Mouse (Mus musculus) heart, embryonic 15.5 days (tissue): Measurements from ENCODE around the gene Tmem243. TPM values are rescaled to one million over a fixed set of nuclear protein-coding genes. Genes with fewer than 3 reads are reported as not detected.

Source experiments
- ATAC-seq: fragments of 200-750 bp; cut with Nextera tagmentation; replicated peaks from 2 replicates; pipeline ENCODE4 v1.8.0; 2017; ENCODE audit warnings: low read depth, moderate TSS enrichment; ENCODE audit not compliant: insufficient number of reproducible peaks, insufficient read depth, low FRiP score
- H3K27ac ChIP-seq: fragments of 300-500 bp; sonication (generic); 2 replicates; pipeline ENCODE4 v1.5.1; 2015; ENCODE audit warnings: mild to moderate bottlenecking, inconsistent platforms
- H3K27me3 ChIP-seq: fragments of 300-500 bp; sonication (generic); 2 replicates; pipeline ENCODE4 v1.6.1; 2015; ENCODE audit warnings: inconsistent platforms
- H3K36me3 ChIP-seq: fragments of 300-500 bp; sonication (generic); 2 replicates; pipeline ENCODE4 v1.6.1; 2015; ENCODE audit warnings: mild to moderate bottlenecking, inconsistent platforms
- H3K4me1 ChIP-seq: fragments of 300-500 bp; sonication (generic); replicated peaks from 2 replicates; pipeline ENCODE4 v1.6.1; 2015; ENCODE audit warnings: inconsistent platforms
- H3K4me2 ChIP-seq: fragments of 300-500 bp; sonication (generic); 2 replicates; pipeline ENCODE4 v1.6.1; 2015; ENCODE audit warnings: inconsistent platforms, mild to moderate bottlenecking, moderate library complexity
- H3K4me3 ChIP-seq: fragments of 300-500 bp; sonication (generic); 2 replicates; pipeline ENCODE4 v1.5.1; 2015; ENCODE audit warnings: mild to moderate bottlenecking, inconsistent platforms
- H3K9ac ChIP-seq: fragments of 300-500 bp; sonication (generic); 2 replicates; pipeline ENCODE4 v1.6.1; 2015; ENCODE audit warnings: mild to moderate bottlenecking, inconsistent platforms
- H3K9me3 ChIP-seq: fragments of 300-500 bp; sonication (generic); replicated peaks from 2 replicates; pipeline ENCODE4 v1.6.1; 2016; ENCODE audit warnings: inconsistent platforms
- WGBS: fragments of 180-500 bp; shearing (Covaris S2); methylation state at CpG from one replicate; pipeline ENCODE4 v1.1.7; 2015; ENCODE audit warnings: mixed read lengths; 5-methylcytosine and 5-hydroxymethylcytosine counted together
- polyA plus RNA-seq: library from polyadenylated mRNA; unstranded; fragments of >200 nt; fragmentation: Nextera tagmentation; extraction: Ambion mirVana; gene quantifications from 2 replicates; pipeline ENCODE4 v1.2.1, GENCODE M21; 2015

Tmem243 gene
- 10.3 and 11.2 TPM in 2 replicates for polyA plus RNA-seq

GRCm38 (mm10) chr5:9100207-9100848, at the start of gene Tmem243:
Gene Tmem243, plus strand, starts transcription at chr5:9100668.
- H3K9me3 ChIP-seq: no peaks in the 10 kb centered on the region
- WGBS: 1% methylated on average over 58 of the region's 59 CpGs
- H3K27ac ChIP-seq: peak within 1 kb of the TSS; percentile 50

DNA sequence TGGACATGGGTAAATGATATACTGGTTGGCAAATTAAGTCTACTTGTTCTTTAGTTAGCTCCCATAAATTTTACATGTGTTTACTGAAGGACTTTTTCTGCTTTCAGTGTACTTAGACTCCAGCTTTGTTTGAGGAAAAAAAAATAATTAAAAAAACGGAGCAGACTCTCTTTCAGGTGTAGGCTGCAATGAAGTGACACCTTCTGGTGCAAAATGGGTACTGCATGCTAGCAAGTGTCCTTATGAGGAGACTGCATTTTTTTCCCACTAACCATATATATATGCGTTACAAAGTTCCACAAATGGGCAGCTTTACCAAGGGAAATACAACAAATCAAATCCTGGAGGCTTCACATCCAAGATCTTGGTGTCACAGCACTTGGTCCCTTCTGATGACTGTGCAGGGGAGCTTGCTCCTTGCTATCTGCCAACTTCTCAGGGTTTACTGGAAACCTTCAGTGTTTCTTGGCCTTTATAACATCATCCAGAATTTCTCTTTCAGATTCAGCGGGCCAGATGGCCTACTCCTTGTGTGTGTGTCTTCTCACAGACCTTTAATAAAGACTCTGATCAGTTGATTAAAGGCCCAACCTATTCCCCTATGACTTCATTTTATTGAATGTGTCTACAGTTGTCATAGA, 44.3 kb upstream of the Tmem243 start:
- ATAC-seq: no peak
- no peaks in the 10 kb centered on the region for H3K36me3 ChIP-seq
- H3K27ac ChIP-seq: no peak overlapping the region
- no peak overlapping the region for H3K4me2 ChIP-seq
- H3K9ac ChIP-seq: no peak overlapping the region
- no peaks in the 10 kb centered on the region for H3K27me3 ChIP-seq
- no peaks in the 10 kb centered on the region for H3K4me1 ChIP-seq
- H3K9me3 ChIP-seq: no peaks in the 10 kb centered on the region
- H3K4me3 ChIP-seq: no peak overlapping the region
- 17% methylated on average over 3 of the region's 3 CpGs for WGBS

More at GRCm38 (mm10) chr5:9100207-9100848, at the start of gene Tmem243:
- H3K9ac ChIP-seq: peak within 1 kb of the TSS; percentile 74
- H3K4me1 ChIP-seq: peaks cover 9% of the 10 kb centered on the region
- peak within 1 kb of the TSS; percentile 77 for H3K4me2 ChIP-seq
- H3K27me3 ChIP-seq: peaks cover 20% of the 10 kb centered on the region
- peak within 1 kb of the TSS; percentile 84 for H3K4me3 ChIP-seq
- ATAC-seq: peak; percentile 96
- H3K36me3 ChIP-seq: no peaks in the 10 kb centered on the region

- Histone ChIP-seq H3K4me1 (no peaks in the 10 kb centered on the region), H3K4me3 (no peak overlapping the region), H3K4me2 (no peak overlapping the region), H3K9me3 (no peaks in the 10 kb centered on the region), H3K9ac (no peak overlapping the region), H3K27me3 (no peaks in the 10 kb centered on the region), H3K27ac (no peak overlapping the region), H3K36me3 (no peaks in the 10 kb centered on the region)
- 75% methylated on average over 5 of the region's 5 CpGs for WGBS
- ATAC-seq: no peak
Measured at GRCm38 (mm10) chr5:9057277-9057879, 43.1 kb upstream of the Tmem243 start.

DNA sequence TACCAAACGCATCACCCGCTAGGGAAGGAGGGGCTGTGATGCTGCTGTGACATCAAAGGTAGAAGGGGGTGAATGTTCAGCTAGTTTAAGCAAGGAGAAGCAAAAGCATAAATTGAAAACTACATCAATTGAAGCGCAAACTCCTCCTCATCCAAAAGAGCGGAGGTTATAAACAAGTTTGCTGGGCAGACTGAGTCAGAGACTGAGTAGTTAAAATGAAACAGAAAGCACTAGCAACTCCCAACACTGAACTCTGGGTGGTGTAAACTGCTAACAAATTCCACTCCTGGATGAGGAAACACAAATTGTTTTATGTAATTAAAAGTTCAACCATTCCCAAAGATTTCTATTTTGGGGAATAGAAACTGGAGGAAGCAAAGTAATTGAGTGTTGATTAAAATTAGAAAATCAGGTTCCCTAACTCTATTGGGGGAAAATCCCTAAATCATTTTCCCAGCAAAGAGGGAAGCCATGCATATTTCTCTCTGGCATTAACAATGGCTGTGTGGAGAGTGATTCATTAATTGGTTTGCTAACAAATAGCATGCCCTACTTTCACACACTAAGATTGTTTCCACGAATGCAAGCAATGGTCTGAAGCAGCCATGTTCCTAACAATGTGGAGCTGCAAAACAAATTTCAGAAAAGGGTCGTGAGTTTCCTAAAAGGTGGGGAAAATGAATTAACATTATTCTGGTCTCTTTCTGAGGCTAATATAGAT, 41.0 kb upstream of the Tmem243 start:
- 70% methylated on average over 6 of the region's 6 CpGs for WGBS
- no peak overlapping the region for H3K27ac ChIP-seq
- no peaks in the 10 kb centered on the region for H3K36me3 ChIP-seq
- H3K4me1 ChIP-seq: no peaks in the 10 kb centered on the region
- no peak overlapping the region for H3K4me3 ChIP-seq
- H3K9me3 ChIP-seq: no peaks in the 10 kb centered on the region
- H3K4me2 ChIP-seq: no peak overlapping the region
- H3K27me3 ChIP-seq: no peaks in the 10 kb centered on the region
- no peak overlapping the region for H3K9ac ChIP-seq
- no peak for ATAC-seq

- ATAC-seq: no peak
- Histone ChIP-seq H3K4me2 (no peak overlapping the region), H3K4me1 (no peaks in the 10 kb centered on the region), H3K27me3 (no peaks in the 10 kb centered on the region), H3K4me3 (no peak overlapping the region), H3K27ac (no peak overlapping the region), H3K9me3 (no peaks in the 10 kb centered on the region), H3K36me3 (no peaks in the 10 kb centered on the region), H3K9ac (no peak overlapping the region)
- 78% methylated on average over 14 of the region's 14 CpGs for WGBS
Measured at GRCm38 (mm10) chr5:9060228-9060627, 40.2 kb upstream of the Tmem243 start.

DNA sequence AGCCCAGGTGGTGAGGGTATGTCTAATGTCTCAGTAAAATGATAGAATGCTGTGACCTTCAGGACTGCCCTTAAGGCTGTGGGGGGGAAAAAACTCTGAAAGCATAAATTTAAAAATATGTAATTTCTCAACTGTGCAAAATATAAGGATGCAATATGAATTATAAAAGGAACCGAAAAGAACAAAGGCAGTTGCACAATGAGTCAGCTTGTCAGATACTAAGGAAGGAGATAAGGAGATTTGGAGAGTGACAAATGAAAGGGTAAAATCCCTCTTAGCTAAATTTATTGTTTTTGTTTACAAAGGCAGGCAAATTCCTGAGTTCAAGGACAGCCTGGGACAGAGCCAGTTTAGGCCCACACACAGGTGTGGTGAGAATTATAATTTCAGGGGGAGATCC, 36.3 kb upstream of the Tmem243 start:
- Histone ChIP-seq H3K4me1 (no peaks in the 10 kb centered on the region), H3K27me3 (no peaks in the 10 kb centered on the region), H3K9ac (no peak overlapping the region), H3K36me3 (no peaks in the 10 kb centered on the region), H3K9me3 (no peaks in the 10 kb centered on the region), H3K4me2 (no peak overlapping the region), H3K4me3 (no peak overlapping the region), H3K27ac (no peak overlapping the region)
- 86% methylated on average over 1 of the region's 1 CpGs for WGBS
- ATAC-seq: no peak

DNA sequence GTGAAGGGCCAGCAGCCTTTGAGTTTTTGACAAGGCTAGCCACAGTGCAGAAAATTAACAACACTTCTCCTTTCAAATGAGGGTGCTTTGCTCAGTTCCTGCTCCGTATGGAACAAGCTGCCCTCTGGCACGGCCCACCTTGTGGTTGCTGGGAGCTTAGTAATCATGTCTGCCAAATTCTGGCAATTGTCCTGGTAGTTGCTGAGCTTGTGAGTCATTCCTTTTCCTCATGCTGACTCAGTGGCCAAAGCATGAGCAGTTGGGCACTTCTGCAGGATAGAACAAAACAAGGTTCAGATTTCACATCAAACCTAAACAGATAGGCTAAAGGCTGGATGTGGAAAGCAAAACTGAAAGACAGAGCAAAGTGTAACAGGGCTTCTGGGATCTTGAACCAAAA, 31.6 kb upstream of the Tmem243 start:
- Histone ChIP-seq H3K27me3 (no peaks in the 10 kb centered on the region), H3K36me3 (no peaks in the 10 kb centered on the region), H3K9me3 (no peaks in the 10 kb centered on the region), H3K27ac (no peak overlapping the region), H3K9ac (no peak overlapping the region), H3K4me2 (no peak overlapping the region), H3K4me1 (no peaks in the 10 kb centered on the region), H3K4me3 (no peak overlapping the region)
- ATAC-seq: no peak; the same call in 1 of the 2 replicates
- 42% methylated on average over 2 of the region's 2 CpGs for WGBS

DNA sequence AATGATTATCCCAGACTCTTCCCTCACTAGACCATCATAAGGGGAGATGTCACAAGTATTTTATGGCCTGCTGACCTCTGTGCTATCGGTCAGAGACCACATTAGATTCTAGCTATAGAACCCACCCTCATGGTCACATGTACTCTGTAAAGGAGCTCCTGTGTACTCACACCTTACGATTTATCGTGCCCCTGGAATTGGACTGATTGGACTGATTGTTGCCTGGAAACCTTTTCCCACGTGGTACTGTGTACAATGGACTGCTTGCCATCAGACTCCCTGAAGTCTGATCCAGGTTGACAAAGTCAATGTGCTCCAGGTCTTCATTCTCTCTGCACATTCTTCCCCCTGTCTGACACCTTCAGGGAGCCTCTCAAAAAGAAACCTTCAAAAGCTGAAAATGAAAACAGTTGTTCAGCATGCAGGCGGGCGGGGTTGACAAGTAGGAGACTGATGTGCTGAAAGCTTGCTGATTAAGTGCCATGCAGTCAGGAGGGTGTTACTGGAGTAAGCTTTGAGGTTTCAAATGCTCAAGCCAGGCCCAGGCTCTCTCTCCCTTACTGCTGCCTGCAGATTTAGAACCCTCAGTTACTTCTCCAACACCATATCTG, 30.8 kb upstream of the Tmem243 start:
- no peaks in the 10 kb centered on the region for H3K27me3 ChIP-seq
- ATAC-seq: no peak
- no peak overlapping the region for H3K4me2 ChIP-seq
- H3K27ac ChIP-seq: no peak overlapping the region
- H3K4me3 ChIP-seq: no peak overlapping the region
- no peak overlapping the region for H3K9ac ChIP-seq
- WGBS: 59% methylated on average over 6 of the region's 6 CpGs
- no peaks in the 10 kb centered on the region for H3K9me3 ChIP-seq
- H3K36me3 ChIP-seq: no peaks in the 10 kb centered on the region
- no peaks in the 10 kb centered on the region for H3K4me1 ChIP-seq

DNA sequence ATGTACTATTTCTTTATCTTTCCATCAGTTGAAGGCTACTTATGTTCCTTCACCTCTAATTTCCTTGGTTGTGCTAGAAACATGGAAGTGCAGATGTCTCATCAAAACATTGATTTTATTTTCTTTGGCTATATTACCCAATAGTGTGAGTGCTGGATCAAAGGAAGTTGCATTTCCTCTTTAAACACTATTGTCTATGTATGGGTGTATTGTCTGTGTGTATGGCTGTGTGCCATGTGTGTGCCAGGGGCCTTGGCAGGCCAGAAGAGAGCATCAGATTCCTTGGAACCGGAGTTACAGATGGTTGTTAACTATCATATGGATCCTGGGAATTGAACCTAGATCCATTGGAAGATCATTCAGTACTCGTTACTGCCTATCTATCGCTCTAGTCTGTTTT, 29.1 kb upstream of the Tmem243 start:
- H3K9me3 ChIP-seq: no peaks in the 10 kb centered on the region
- H3K9ac ChIP-seq: no peak overlapping the region
- H3K4me1 ChIP-seq: no peaks in the 10 kb centered on the region
- WGBS: 81% methylated on average over 3 of the region's 3 CpGs
- H3K4me2 ChIP-seq: no peak overlapping the region
- H3K36me3 ChIP-seq: no peaks in the 10 kb centered on the region
- ATAC-seq: no peak
- H3K27ac ChIP-seq: no peak overlapping the region
- H3K4me3 ChIP-seq: no peak overlapping the region
- no peaks in the 10 kb centered on the region for H3K27me3 ChIP-seq

DNA sequence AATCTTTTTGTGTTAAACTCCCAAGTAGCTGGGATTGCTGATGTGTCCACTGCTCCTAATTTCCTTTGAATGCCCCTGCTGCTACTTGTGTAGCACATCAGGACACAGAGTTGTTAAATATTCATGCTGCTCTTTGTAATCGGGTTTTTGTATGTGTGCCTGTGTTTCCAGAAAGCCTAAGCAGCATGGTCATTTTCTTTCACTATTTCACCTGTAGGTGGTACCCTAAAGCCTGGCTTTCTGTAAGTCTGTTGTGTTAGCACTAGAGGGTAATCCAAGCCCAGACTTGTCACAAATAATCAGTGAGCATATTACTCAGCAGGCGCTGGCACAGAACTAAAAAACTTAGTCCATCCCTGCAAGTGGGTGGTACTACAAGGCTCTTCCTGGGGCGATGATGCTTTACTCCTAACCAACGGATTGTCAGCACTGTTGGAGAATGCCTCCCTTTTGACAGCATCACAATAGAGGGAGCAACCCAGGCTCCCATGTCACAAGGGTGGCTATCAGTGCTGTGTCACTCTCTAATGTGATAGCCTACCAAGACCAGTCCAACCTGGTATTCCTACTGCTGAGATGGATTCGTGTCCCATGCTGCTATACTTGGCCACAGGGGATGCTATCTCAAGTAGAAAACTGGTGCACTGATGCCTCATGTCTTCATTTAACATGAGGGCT, 27.2 kb upstream of the Tmem243 start:
- H3K4me3 ChIP-seq: no peak overlapping the region
- H3K9me3 ChIP-seq: no peaks in the 10 kb centered on the region
- H3K27me3 ChIP-seq: no peaks in the 10 kb centered on the region
- H3K36me3 ChIP-seq: no peaks in the 10 kb centered on the region
- no peak overlapping the region for H3K4me2 ChIP-seq
- H3K4me1 ChIP-seq: no peaks in the 10 kb centered on the region
- 44% methylated on average over 5 of the region's 5 CpGs for WGBS
- no peak overlapping the region for H3K9ac ChIP-seq
- ATAC-seq: no peak
- H3K27ac ChIP-seq: no peak overlapping the region
